Mouse (Mus musculus) embryo, embryonic 11.5 days (tissue): ENCODE measurements around the gene Slc12a5.

ENCODE experiments used
- DNase-seq: peaks from one replicate; pipeline ENCODE4 v3.0.0-alpha.2; 2012; ENCODE audit warnings: low read depth, low spot score

The Slc12a5 gene

DNA sequence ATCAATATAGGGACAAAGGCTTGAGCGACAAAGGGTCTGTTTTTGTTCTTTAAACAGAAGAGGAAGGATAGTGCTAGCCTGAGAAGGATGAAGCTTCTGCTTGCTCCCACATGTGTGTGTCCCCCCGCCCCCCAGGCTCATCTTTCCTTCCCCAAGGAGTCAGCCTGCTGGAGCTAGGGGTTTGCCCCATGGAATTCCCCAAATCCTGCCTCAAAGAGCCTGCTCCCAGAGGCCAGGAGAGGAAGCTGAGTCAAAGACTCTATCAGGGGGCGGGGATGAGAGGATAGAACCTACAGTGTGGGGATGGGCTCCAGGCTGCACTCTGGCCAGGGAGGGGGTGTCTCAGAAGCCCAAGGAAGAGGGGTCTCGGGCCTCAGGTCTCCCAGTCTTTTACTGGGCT, 13.1 kb upstream of the Slc12a5 start:
- no peak for DNase-seq

DNA sequence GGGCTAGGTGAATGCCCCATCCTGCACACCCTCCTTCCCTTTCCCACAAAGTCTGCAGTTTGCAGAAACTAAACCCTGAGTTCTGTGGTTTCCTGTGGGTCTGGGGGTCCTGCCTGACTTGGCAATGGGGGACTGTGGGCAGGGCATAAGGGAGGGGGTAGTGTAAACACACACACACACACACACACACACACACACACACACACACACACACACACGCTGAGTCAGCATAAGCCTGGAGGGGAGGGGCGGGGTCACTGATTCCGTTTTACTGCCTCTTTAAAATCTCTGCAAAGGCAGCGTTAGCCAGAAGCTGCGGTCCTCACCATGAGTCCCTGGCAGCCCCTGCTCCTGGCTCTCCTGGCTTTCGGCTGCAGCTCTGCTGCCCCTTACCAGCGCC, 12.7 kb upstream of the Slc12a5 start:
- no peak for DNase-seq

DNA sequence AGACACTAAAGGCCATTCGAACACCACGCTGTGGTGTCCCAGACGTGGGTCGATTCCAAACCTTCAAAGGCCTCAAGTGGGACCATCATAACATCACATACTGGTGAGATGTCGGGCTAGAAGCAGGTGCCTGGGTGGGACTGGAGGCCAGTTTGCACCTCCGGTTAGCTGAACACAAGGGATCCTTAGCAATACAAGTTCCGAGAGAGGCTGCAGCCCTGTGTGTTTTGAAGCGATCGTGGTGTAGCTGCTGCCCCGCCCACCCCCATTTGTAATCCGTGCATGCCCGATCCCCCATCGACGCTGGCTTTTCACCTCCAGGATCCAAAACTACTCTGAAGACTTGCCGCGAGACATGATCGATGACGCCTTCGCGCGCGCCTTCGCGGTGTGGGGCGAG, 11.6 kb upstream of the Slc12a5 start:
- no peak for DNase-seq

DNA sequence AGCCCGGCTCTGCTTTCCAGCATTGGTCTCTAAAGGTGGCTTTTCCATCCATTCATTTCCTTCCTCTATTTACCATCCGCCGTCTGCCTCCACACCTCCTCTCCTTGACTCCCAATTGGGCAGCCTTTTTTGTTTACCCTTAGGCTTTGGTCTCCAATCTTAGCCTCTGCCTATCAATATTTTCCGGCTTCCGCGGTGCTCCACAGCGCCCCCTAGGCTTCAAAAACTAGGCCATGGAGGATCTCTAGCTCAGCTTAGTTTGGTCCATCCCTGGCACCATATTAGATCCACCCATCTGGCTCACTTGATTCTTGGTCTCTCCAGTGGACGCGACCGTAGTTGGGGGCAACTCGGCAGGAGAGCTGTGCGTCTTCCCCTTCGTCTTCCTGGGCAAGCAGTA, 10.1 kb upstream of the Slc12a5 start:
- DNase-seq = no peak

DNA sequence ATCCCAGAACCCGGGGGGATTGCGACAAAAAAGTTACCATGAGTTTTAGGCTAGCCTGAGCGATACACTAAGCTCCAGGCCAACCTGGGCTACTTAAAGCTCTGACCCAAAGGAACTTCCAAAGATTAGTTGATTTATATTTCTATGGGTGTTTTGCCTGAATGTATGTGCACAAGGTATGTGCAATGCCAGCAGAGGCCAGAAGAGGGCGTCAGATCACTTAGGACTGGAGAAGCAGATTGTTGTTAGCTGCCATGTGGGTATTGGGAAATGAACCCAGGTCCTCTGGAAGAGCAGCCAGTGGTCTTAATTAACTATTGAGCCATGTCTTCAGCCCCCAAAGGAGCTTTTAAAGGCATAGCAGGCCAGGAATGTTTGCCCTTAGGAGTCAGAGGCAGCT, 8.9 kb upstream of the Slc12a5 start:
- DNase-seq = no peak

DNA sequence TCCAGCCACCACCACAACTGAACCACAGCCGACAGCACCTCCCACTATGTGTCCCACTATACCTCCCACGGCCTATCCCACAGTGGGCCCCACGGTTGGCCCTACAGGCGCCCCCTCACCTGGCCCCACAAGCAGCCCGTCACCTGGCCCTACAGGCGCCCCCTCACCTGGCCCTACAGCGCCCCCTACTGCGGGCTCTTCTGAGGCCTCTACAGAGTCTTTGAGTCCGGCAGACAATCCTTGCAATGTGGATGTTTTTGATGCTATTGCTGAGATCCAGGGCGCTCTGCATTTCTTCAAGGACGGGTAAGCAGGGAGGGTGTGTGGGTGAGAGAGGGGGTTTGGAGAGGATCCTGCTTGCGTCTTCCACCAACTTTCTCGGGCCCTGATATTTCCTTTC, 8.2 kb upstream of the Slc12a5 start:
- no peak for DNase-seq

DNA sequence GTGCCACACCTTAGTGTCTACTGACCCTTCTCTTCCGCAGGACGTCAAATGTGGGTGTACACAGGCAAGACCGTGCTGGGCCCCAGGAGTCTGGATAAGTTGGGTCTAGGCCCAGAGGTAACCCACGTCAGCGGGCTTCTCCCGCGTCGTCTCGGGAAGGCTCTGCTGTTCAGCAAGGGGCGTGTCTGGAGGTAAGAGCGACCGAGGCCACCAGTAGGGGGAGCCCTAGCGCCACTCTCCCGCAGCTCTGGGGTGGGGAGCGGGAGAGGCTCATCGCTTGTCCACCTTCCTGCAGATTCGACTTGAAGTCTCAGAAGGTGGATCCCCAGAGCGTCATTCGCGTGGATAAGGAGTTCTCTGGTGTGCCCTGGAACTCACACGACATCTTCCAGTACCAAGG, 7.4 kb upstream of the Slc12a5 start:
- no peak for DNase-seq

DNA sequence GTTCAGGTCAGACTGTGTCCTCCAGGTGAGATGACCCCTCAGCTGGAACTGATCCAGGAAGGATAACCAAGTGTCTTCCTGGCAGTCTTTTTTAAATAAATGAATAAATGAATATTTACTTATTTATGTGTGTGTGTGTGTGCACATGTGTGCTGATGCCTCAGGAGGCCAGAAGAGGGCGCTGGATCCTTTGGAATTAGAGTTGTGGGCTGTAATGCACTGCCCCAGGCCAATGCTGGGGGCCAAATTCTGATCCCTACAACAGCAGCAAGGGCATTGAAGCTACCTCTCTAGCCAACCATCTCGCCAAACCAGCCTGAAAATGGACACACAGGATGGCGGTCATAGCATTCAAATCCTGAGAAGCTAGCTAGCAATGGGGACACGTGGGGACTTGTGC, 4.9 kb upstream of the Slc12a5 start:
- no peak for DNase-seq

DNA sequence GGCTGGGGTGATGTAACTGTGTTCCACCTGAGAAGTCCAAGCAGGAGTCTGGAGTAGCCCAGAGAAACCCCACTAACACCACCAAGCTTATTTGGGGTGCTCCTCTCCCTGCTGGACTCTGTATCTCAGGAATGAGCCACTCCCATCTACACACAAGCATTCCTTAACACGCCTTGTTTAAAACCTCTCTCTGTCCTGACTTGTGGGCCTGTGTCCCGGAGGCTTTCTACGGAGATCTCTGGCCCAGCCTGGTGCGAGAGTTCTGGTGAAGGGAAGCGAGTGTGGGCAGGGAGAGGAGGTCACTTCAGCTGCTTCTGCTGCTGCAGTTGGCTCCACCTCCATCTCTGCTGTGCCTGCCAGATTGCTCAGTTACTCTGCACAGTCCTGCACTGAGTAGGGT, 4.4 kb upstream of the Slc12a5 start:
- DNase-seq = no peak

DNA sequence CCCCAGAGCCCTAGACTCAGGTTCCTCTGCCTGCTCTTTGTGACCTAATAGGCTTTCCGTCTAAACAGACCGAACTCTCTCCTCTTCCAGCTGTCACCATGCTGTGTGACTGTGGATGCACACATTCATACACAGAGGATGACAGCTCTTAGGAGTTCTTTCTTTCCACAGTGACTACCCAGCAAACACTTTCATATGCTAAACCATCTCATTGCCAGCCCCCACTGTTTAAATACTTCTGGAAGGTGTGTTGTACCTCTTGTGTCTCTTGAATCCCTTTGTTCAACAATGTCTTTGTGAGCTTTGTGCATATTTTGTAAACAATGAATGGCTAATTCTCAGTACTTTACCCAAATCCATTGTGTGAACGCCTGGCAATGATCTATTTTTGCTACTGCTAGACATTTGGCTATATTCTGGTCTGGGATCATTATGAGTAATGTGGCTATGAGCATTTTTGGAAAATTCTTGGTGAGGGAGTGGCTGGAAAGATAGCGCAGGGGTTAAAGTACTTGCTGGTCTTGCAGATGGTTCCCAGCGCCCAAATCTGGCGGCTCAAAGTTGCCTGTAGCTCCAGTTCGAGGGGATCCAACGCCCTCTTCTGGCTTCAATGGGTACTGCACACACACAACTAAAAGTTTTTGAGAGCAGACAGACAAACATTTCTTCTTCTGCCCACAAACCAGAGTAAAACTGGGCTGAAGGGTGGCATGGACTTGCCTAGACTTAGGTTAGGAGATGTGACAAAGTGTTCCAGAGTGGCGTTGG, 2.9 kb upstream of the Slc12a5 start:
- no peak for DNase-seq

DNA sequence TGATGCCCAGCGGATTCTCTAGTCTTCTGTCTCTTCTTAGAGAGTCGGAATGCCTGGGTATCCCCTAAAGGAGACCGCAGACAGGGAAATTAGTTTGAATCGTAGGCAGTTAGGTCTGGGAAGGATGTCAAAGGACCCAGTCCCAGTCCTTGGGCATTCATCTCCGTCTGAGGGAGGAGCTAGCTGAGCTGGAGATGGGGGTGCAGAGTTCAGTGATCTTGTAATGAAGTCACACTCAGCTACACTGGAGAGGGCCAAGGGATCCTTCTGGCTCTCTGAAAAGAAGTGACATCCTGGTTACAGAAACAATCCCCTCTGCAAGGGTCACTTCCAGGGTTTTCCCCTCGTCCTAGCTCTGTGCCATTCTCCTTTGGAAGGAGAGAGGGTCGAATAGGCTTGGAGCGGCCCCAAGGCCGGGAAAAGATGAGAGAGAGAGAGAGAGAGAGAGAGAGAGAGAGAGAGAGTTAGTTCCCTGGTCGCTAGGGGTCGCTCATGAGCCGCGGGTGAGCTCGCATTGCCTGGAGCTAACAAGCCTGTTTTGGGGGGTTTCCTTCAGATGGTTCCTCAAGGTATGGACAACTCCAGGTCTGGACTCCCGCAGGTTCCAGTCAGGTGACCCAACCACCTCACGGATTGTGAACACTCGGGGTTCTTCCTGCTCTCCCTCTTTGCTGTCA, 1.0 kb downstream of the Slc12a5 start:
- DNase-seq = no peak

DNA sequence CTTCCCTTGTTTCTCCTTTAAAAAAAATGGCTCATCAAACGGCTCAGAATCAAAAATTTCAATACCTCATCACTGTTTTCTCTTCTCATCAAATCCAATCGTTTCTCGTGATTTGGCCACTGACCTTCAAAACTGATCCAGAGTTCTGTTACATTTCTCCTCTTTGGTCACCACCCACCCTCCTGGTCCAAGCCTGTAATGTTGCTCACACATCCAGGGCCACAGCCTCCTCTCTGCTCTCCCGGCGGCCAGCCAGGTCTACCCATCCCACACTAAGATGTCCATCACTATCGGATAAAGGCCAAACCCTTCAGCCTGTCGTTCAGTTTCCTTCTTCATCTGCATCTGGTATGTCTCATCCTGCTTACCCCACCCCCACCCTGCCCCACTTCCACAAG, 1.6 kb downstream of the Slc12a5 start:
- no peak for DNase-seq

DNA sequence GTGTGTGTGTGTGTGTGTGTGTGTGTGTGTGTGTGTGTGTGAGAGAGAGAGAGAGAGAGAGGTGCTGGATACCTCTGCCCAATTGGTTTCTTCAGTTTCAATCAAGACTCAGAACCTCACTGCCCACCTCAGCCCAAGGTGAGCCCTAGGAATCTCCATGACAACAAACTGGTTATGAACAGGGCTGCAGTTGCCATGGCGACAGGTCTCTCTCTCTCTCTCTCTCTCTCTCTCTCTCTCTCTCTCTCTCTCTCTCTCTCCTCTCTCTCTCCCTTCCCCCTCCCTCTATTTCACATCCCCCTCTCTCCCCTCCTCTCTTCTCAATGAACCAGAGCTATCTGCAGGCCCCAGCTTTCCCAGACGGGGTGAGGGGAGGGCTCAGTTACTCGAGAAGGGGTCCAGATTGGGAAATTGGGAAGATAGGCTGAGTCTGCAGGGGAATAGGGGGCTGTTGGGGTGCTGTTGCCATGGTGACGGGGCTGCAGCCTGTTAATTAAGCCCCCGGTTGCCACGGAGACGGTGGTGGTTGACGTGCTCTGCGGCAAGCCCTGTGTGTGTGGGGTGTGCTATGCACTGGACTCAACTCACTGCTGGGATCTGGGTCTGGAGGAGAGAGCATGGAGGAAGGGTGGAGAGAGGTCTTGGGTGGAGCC, 3.8 kb downstream of the Slc12a5 start:
- DNase-seq = no peak

DNA sequence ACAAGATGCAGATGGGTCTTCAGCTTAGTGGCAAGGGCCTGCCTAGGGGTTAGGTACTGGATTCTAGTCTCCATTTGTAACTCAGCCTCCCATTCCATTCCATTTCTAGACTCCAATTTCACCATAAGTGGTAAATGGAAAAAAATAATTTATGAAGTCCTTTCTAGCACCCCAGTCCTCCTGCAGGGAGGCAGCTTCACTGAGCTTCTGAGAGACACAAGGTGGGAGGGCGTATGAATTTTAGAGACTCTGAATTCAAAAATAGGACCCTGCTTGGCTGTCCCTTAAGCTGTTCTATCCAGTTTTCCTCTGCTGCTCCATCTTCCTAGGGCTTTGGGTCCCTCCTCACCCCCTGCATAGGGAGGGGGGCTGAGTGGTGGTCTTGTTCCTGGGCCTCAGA, 4.4 kb downstream of the Slc12a5 start:
- no peak for DNase-seq

DNA sequence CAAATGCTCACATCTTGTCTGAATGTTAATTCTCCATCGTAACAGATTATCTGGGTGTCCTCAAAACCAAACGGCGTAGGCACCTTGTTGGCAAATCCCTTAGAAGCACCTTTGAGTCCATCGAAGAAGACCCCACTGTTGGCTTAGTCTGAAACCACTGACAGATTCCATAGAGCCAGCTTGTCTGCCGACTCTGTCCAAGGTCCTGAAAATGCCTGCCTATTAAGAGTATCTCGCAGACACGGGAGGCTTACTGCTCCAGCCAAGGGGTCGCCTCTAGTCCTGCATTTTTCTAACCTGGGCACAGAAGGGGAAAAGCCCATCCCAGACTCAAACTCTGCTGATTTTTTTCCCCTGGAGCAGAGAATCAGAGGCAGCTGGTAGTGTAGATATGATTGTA, 5.8 kb downstream of the Slc12a5 start:
- peak; percentile 62 for DNase-seq

DNA sequence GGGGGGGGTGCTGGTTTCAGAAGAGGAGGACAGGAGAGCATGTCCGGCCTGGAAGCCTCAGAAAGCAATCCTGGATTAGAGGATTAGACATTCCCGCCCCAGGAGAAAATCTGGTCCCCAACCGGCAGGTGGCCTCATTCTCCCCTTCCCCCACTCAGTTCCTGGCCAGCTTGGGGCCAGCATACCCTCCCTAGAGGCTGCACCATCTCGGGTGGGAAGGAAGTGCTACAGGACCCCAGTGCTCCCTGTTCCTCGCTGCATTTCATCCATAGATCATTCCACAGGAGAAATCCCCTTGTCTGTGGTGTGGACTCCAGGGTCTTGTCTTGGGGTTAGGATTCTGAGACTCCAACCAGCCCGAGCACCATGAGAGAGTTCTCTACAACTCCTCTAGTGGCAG, 6.6 kb downstream of the Slc12a5 start:
- no peak for DNase-seq

DNA sequence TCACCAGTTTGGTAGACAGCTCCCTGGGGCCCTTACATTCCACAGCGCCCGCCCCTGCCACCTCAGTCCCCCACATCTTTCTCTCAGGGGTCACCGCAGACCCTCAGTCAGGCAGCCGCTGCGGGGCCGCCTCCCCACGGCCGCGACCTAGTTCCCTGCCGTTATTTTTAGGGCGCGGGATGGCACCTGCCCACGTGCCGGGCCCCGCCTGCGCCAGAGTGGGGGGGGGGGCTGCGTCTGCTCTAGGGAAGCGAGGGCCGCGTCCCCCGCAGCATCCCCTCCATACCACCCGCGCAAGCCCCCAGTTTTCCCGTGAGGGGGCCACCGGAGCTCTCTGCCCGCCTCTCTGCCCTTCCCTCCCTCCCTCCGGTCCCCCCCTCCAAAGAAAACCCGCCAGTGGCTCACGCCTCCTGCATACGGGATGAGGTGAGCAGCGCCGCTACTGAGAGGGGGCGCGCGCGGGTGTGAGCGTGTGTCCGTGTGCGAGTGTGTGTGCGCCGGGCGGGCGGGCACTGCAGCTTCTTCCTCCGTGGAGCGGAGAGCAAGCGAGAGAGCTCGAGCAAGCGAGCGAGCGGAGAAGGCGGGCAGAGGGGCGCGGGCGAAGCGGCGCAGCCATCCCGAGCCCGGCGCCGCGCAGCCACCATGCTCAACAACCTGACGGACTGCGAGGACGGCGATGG, 7.3 kb downstream of the Slc12a5 start:
- DNase-seq = no peak

DNA sequence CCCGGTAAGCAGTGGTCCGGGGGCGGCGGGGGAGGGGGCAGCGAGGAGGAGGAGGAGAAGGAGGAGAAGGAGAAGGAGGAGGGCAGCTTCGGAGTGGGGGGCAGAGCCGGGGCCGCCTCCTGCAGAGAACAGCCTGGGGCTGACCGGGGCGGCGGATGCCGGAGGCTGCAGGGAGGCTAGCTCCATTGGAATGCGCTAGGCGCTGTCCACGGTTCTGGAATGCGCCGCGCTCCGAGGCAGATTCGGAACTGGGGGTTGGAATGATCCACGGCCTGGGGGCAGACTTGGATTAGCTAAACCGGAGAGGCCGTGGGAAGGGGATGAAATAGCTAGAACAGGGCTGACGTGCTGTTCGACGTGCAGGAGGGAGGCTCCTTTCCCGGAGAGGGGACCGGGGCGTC, 7.8 kb downstream of the Slc12a5 start:
- peak; percentile 71 for DNase-seq

DNA sequence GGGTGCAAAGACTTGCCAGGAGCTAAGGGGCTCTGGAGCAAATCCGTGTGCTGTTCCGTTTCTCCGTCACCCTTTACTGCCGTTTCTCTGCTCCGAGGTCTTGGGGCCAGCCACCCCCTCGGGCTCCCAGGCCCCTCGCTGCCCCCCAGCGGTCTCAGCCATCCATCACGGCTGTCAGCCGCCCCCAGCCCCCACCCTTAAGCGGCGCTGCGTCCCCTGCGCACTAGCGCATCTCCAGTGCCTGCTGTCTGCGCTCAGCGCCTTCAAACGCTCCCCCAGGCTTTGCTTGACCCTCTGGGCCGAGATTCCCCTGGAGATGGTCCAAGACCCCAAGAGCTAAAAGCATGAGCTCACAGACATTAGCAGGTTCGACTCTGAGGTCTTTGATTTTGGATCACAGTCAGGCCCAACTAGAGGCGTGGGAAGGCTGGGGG, 8.8 kb downstream of the Slc12a5 start:
- DNase-seq = no peak

DNA sequence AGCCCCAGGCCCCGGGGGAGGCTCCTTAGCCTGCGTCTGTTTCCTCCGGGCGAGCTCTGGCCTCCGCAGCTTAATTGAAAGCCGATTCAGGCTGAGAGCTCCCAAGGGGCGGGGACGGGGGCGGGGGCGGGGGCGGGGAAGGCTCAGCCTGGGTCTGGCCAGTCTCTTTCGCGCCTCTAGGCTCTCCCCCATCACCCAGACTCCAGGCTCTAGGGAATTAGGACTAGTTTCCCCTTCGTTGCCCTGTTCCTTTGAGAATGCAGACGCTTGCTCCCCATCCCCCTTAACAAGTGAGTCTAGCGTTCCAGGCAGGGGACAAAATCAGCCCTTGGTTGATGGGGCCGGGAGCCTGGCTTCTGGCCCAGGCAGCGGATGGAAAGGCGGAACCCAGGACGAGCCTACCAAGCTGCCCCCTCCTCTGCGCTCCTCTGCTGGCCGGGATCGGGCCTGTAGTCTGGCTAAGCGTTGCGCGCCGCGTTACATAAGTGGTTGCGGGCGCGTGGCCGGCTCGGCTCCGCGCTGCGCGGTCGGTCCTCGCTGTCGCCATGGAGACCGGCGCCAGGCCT, 10.1 kb downstream of the Slc12a5 start:
- DNase-seq = no peak

DNA sequence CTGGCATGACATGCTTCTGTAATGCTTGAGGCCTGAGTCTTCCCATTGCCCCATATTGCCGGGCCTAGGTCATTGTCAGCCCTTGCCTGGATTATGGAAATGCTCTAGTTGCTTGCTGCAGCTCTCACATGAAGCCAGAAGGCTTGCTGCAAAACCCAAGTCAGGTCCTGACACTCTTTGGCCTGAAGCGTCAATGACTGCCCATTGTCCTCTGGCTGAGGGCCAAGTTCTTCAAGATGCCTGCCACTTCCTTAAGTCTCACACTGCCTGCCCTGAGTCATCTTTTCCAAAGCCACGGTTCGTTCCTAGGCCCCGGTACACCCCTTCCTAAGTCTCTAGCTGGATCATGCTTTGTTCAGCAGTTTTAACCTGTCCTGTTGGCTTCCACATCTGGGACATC, 12.0 kb downstream of the Slc12a5 start:
- no peak for DNase-seq

DNA sequence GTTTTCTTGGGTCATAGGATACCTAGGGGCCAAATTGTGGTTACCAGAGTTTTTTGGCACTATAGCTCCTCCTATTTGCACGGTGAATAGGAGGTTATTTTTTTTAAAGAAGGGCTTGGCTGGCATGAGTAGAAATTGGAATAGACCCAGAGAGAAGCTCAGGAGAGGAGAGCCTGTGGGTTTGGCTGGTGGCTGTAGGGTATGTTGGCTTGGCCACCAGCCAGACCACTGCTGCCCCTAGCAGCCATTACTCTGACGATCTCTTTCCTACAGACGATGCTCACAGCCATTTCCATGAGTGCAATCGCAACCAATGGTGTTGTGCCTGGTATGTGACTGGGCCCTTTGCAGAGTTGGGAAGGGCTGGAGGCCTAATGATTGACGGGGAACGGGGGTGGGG, 15.0 kb downstream of the Slc12a5 start:
- no peak for DNase-seq
